Mouse (Mus musculus) adrenal gland, postnatal 10 days (tissue): Measurements from ENCODE around the gene Vstm4. TPM values are rescaled to one million over a fixed set of nuclear protein-coding genes. Genes with fewer than 3 reads are reported as not detected.

Experiments
- DNase-seq: peaks from one replicate; pipeline ENCODE4 v3.0.0; 2021; ENCODE audit warnings: mixed read lengths
- long read RNA-seq, 2 experiments: library from polyadenylated mRNA; stranded (forward); transcript quantifications; one replicate each; pipeline ENCODE4 v2.0.0; 2021
- total RNA-seq, 2 experiments: library from RNA; stranded (reverse); gene quantifications; 2 replicates each; pipeline ENCODE4 v1.2.3; 2021

The Vstm4 gene
- total RNA-seq, result 10 to 100 TPM; 23.5 to 24.7 TPM
- long read RNA-seq, experiment 1, transcript Vstm4-201 (8 exons, 2,745 nt), result major isoform, 37 of 45 reads
- long read RNA-seq, experiment 1, partial matches to known transcripts, result 7 of 45 reads
- long read RNA-seq, experiment 1, other reads (novel, unspliced or antisense), result 1 of 45 reads
- long read RNA-seq, experiment 2, transcript Vstm4-201 (8 exons, 2,745 nt), result major isoform, 17 of 19 reads
- long read RNA-seq, experiment 2, partial matches to known transcripts, result 1 of 19 reads
- long read RNA-seq, experiment 2, other reads (novel, unspliced or antisense), result 1 of 19 reads

- DNase-seq, result peak; percentile 83
Measured at GRCm38 (mm10) chr14:32856681-32857328, at the start of gene Vstm4. Vstm4 (plus strand) TSS chr14:32856756.

DNA sequence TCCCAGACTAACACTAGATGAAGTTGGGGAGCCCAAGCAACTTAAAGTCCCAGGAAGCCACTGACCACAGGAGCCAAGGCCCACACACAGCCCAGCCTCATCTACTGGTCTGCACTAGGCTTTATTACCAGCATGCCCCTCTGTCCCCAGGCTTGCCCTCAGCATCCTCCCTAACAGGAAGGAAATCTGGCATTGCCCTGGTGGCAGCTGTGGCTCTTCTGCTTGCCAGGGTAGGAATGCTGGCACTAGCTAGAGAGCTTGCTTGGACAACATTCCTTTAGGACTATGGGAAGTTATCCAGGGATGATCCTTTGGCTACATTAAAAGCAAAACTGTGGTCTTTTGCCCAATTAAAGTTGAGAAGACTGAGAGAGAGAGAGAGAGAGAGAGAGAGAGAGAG lies 46.4 kb upstream of the Vstm4 start:
- DNase-seq, result no peak

DNA sequence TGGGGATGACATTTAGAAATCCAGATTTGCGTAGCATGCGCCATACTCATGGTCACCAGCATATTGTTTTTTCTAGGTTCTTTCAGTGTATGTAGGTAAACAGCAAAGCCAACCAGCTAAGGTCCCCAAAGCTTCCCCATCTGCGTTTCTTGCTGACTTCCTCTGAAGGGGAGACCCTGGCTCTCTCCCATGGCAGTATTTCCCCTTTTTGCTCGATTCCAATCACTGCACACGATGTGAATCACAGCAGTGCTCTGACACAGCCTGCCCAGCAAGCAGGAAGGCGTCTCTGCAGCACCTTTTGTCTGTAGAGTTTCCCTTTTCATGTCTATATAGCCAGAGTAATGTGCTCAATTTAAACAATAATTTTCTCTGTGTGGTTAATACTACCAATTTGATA lies 44.1 kb upstream of the Vstm4 start:
- no peak for DNase-seq

DNA sequence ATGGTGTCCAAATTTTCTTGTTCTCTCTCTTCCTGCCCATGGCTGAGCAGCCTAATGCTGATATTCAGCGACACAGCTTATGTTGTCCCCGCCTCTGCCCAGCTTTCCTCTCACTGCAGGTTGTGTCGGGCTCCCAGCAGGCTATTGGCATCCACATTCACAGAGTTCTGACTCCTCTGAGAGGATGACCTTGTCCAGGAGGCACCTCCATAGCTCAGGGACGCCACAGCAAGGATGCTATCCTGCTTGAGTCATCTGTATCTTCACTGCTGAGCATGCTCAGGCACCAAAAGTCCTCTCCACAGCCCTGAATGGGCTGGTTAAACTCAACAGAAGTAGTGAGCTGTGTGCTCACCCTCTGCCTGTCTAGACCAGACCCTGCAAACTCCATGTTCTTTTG lies 41.6 kb upstream of the Vstm4 start:
- peak; percentile 20 for DNase-seq

DNA sequence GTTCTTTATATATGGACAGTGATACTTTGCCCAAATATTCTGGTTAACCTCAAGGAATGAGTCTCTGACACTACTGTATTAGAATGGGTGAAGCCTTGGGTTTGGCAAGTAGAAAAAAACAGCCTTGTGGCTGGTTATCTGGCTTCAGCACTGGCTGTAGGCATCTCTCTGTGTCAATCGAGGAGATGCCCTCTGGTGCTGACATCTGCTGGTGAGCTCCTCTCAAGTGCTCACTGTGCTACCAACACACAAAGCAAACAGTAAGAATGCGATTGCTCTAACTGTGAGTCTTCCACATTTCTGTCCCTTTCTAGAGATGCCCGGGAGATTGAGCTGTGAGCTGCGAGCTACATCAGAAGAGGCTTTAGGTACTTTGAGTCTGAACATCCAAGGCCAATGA lies 40.0 kb upstream of the Vstm4 start:
- DNase-seq, result no peak

GRCm38 (mm10) chr14:32817258-32817657 lies 39.3 kb upstream of the Vstm4 start:
- DNase-seq, result peak; percentile 75

DNA sequence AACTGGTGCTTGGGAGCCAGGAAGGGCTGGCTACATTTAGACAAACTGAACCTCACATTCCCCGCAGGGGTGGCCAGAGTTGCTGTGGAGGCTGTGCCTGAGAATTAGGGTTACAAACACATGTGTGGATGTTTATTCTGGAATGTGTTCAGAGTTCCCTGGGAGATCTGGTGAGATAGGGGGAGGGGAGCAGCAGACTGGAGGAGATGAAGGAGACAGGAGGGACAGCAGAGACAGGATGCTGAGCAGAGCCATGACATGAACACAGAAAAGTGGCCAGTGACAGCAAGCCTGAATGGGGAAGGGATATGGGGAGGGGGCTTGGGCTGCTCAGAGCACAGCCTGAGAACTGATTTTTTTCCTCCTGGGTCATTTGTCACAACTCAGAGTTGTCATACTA lies 37.3 kb upstream of the Vstm4 start:
- DNase-seq, result no peak

DNA sequence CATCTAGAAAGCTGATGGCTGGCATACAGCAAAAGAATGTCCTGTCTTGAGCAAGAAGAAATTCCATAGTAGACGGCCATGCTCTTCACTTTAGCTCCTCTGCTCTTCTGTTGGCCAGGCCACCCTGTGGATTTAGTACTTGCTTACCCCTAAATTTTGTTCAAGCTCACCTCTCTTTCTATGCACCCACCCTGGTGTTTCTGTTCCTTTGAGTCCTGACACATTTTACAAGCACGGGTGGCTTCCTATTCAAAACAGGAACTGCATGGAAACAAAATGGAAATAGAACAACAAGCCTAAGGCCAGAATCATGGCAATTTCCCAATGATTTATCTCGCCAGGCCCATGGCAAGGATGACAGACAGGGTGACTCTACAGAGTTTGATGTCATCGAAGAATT lies 33.7 kb upstream of the Vstm4 start:
- no peak for DNase-seq

DNA sequence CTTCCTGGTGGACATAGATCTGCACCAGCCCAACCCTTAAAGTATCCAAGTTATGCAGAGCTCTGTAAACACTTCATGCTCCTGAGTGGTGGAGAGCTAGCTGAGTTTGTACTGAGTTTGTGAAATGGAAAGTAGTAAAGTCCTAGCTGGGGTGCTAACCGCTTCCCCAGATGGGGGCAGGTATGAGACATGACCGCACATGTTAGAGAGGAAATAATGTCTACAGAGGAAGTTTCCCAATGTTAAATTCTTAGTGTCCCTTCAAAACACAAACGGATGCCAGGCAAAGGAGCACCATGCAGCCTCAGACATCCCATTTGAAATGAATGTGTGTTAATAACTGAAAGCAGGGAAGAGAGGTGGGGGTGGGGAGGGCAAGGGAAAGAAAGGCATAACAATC lies 32.7 kb upstream of the Vstm4 start:
- DNase-seq, result no peak

- no peak for DNase-seq
Measured at GRCm38 (mm10) chr14:32824267-32825150, 32.0 kb upstream of the Vstm4 start.

- DNase-seq, result peak; percentile 63
Measured at GRCm38 (mm10) chr14:32825426-32826032, 31.0 kb upstream of the Vstm4 start.

- peak; percentile 25 for DNase-seq
Measured at GRCm38 (mm10) chr14:32827165-32827564, 29.4 kb upstream of the Vstm4 start.

- DNase-seq, result peak; percentile 42
Measured at GRCm38 (mm10) chr14:32827994-32828650, 28.4 kb upstream of the Vstm4 start.

- DNase-seq, result no peak
Measured at GRCm38 (mm10) chr14:32833847-32834246, 22.7 kb upstream of the Vstm4 start, which contains the start of gene Fam170b. Fam170b (plus strand) TSS chr14:32833962.

- DNase-seq, result peak; percentile 66
Measured at GRCm38 (mm10) chr14:32835181-32835580, 21.4 kb upstream of the Vstm4 start.

DNA sequence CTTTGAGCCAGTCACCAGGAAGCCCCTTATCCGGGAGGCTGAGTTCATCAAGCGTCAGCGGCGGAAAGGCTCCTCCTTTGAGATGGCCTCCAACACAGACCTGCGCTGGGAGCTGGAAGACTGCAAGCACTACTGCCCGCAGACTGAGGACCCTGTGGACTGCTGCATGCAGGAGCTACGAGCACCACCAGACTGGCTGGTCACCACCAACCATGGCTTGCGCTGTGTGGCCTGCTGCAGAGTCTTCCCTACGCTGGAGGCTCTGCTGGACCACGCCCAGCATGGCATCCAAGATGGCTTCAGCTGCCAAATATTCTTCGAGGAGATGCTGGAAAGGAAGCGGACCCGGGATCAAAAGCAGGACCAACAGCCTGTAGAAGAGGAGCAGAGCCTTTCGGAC lies 21.0 kb upstream of the Vstm4 start:
- DNase-seq, result no peak

DNA sequence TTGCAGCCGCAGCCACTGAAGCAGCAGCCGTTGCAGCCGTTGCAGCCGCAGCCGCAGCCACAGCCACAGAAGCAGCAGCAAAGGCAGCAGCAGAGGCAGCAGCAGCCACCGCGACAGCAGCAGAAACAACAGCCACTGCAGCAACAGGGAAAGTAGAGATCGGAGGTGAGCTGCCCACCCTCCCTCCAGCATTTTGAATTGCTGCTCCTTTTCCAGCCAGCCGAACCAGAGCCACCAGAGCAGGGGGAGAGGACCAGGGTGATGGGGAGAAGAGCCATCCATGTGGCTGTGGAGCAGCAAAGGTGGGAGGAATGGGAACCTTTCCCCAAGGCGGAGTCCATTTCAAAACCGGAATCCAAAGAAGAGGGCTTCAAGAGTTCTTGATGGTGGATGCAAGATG lies 20.4 kb upstream of the Vstm4 start:
- DNase-seq, result no peak

DNA sequence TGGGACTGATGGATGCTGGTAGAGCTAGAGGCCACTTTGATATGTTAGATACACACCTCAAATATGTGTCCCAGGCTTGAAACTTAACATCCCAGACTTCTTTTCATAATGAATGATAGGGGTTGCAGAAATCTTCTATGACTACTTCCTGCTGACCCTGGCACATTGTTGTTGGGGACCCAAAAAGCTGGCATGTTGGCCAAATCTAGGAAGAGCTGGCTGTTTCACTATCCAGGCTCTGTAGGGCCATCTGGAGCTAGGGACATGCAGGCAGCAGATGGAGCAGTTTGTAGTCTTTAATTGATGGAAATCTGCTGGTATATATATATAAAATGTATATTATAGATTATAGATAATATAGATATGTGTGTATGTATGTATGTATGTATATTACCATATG lies 14.5 kb upstream of the Vstm4 start:
- DNase-seq, result no peak

GRCm38 (mm10) chr14:32854059-32854458 lies 2.5 kb upstream of the Vstm4 start:
- no peak for DNase-seq

DNA sequence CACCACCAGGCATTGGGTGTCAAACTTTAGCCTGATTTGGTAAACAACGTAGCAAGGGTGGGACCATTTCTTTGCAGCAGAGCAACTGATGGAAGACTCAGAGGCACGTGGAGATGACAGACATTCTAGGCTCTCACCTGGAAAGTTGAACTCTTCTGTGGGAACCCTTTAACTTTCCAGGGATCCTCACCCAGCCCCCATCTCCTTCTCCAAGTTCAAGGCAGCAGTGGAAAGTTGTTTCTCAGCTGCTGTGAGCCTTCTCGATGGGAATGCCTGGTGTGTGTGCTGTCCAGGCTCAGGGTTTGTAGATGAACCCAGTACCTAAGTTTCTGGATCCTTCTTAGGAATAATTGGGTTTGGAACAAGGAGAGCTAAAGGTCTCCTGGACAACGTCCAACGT lies 310 bp upstream of the Vstm4 start:
- no peak for DNase-seq

- no peak for DNase-seq
Measured at GRCm38 (mm10) chr14:32858361-32858760, 1.8 kb downstream of the Vstm4 start.

GRCm38 (mm10) chr14:32858941-32859510 lies 2.5 kb downstream of the Vstm4 start:
- DNase-seq, result no peak
